Mouse (Mus musculus): ENCODE measurements around the gene Myo1d.
A peak's percentile ranks its signal among the peaks of the same experiment; 100 is the strongest.

Myo1d gene

GRCm38 (mm10) chr11:80553046-80553445 is 226.8 kb downstream of the Myo1d start:
- DNase-seq (ENCODE audit: extremely low spot score) = no peak

DNA sequence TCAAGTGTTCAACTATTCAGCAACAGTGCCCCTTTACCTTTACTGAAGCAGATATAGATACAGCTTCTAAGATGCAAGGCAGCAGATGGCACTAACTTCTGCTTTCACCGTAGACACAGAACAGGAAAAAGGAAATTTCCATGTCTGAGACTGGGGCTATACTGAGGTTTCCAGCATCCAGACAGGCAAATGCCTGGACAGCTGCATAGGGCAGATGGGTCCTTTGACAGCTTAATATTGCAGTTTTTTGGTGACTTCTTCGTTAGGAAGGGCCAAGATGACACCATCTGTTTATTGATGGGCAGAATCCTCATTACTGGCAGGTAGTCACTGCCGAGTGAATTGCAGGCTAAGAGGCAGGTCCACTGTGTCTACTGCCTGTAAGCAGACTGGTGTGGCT is 228.2 kb downstream of the Myo1d start:
- no peak for DNase-seq (ENCODE audit: extremely low spot score)

- DNase-seq (ENCODE audit: extremely low spot score) = no peak
Measured at GRCm38 (mm10) chr11:80550264-80550663, 229.6 kb downstream of the Myo1d start.

- no peak for DNase-seq (ENCODE audit: extremely low spot score)
Measured at GRCm38 (mm10) chr11:80549854-80550253, 230.0 kb downstream of the Myo1d start.

- no peak for DNase-seq (ENCODE audit: extremely low spot score)
Measured at GRCm38 (mm10) chr11:80546233-80546632, 233.6 kb downstream of the Myo1d start.

- DNase-seq (ENCODE audit: extremely low spot score) = no peak
Measured at GRCm38 (mm10) chr11:80539056-80539455, 240.8 kb downstream of the Myo1d start.

DNA sequence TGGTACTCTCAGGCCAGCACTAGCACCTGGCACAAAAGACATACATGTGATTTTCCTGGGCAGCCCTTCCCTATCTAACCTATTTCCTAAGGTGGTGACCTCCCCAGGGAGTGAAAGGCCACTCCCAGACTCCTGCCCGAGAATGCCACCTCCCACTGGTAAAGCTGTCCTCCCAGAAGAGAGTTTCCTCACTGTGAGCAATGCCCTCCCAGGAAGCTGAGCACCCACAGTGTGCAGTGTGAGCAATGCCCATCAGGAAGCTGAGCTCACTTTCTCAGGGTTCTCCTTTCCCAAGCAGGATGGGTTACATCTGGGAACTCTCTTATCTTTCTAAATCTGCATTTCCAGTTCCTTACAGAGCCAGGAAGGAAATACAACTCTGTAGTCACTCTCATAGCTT is 246.9 kb downstream of the Myo1d start:
- DNase-seq (ENCODE audit: extremely low spot score) = no peak

GRCm38 (mm10) chr11:80529149-80529548 is 250.7 kb downstream of the Myo1d start:
- DNase-seq (ENCODE audit: extremely low spot score) = no peak

DNA sequence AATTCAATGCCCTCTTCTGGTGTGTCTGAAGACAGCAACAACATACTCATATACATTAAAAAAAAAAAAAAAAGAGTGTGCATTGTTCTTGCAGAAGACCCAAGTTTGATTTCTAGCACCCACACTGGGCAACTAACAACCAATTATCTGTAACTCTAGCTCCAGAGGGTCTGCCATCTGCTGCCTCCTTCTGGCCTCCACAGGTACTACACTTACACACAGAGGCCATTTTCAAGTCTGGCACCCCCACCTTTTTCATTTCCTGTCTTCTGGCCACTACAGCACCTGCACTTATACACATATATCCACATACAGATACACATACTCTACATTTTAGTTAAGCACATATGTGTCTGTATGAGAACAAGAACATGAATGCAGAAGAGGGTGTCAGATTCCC is 252.1 kb downstream of the Myo1d start:
- no peak for DNase-seq (ENCODE audit: extremely low spot score)

GRCm38 (mm10) chr11:80524213-80524612 is 255.6 kb downstream of the Myo1d start:
- DNase-seq (ENCODE audit: extremely low spot score) = no peak

DNA sequence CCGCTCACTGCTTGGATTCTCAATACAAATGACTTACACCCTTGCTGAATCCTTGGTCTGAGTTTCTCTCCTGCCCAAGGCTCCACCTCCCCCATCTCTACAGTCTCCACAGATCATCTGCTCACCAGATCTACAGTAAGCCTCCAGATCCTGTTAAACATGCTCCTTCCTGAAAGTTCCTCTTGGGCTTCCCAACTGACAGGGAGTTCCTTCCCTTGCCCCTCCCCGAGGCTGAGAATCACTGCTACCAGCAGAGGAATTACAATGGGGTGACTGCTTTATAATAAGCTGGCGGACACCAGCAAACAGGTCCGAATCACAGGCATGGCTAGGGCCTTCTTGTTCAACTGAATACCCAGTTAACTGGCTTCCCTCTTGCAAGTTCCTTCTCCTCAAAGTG is 256.4 kb downstream of the Myo1d start:
- no peak for DNase-seq (ENCODE audit: extremely low spot score)

DNA sequence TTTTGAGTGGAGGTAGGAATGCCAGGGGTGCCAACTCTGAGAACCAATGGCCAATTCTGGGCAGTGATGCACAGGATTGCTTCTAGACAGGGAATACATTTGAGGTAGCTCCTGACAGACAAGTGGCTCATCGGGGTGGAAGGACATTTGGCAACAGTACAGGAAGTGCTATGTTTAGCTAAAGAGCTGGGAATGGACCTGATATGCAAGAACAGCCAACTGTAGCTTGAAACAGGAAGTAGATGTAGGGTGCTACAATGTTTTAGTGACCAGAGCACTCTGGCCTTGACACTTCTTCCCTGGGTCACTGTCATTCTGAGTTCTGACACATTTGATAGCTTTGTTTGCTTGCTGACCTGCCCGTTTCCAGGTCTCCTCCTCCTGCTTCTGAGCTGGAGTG is 257.0 kb downstream of the Myo1d start:
- no peak for DNase-seq (ENCODE audit: extremely low spot score)

DNA sequence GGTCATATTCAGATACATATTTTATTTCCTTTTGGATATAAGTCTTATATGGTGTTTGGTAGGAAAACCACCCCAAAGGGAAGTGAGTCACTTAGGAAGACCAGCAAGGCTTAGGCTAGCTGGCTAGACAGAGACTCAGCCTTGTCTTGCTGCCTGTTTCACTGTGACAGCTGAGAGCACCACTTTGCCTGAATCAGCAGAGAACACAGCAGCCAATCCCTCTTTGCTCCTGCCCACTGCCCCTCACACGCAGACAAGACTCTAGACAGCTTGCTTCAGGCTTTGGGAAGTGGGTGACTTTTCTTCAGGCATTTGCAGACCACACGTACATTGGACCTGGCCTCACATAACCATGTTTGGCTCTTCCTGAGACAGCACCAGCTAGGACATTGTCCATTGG is 258.7 kb downstream of the Myo1d start:
- no peak for DNase-seq (ENCODE audit: extremely low spot score)

DNA sequence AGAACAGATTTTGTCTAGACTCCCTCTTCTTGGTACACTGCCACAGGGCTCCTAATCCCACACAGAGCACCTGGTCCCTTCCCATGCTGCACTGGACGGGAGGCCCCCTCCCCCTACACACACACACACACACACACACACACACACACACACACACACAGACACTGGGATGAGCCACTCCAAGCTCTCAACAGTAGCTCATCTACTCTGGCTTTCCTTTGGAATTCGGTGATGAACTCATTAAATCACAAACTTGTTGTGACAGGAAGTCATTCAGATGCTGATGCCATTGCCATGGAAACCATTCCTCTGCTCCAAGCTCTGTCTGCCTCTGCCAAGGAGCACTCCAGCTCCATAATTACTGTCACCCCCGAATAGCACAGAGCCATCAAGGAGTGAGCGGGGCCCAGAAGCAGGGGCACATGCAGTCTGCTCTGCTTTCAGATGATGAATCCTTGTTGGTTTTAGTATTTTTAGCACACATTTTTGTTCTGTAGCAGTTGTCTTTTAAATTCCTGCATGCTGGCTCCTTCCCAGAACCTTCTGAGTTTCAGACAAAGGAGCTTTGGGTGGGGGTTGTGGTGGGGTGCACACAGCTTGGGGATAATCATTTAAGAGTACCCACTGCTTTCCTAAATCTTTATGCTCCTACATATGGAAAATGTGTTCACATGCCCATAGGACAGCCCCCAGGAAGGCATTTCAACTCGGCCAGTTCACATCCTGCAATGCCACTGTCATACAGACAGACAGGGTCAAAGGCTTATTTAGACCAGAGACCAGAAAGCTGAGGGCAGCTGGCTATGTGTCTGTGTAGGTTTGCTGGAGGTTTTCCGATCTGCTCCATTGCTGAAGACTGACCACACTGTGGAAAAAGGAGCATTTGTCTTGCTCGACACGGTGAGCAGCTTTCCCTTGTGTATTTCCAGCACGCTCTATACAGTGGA is 261.1 kb downstream of the Myo1d start:
- peak; percentile 47 for DNase-seq (ENCODE audit: extremely low spot score)

DNA sequence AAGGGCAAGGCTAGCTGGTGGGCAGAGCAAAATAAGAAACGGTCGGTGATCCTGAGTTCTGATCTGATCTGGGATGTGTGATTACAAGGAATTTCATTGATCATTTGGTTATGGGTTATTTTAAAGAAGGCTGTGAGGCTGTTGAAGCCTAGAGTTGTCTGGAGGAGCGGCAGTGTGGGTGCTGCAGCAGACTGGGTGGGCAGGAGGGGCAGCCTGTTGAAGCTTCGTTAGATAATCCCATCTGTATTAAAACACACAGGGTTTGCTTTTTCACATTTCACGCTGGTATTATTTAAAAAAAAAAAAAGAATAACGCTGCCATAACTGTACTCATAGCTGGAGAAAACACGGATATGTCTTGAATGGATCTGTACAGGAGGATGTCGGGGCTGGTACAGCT is 263.9 kb downstream of the Myo1d start:
- DNase-seq (ENCODE audit: extremely low spot score) = no peak

- DNase-seq (ENCODE audit: extremely low spot score) = no peak
Measured at GRCm38 (mm10) chr11:80515346-80515745, 264.5 kb downstream of the Myo1d start.

- DNase-seq (ENCODE audit: extremely low spot score) = no peak
Measured at GRCm38 (mm10) chr11:80513796-80514195, 266.0 kb downstream of the Myo1d start.

GRCm38 (mm10) chr11:80512313-80513056 is 267.3 kb downstream of the Myo1d start:
- no peak for DNase-seq (ENCODE audit: extremely low spot score)

- DNase-seq (ENCODE audit: extremely low spot score) = no peak
Measured at GRCm38 (mm10) chr11:80510124-80510523, 269.7 kb downstream of the Myo1d start.

DNA sequence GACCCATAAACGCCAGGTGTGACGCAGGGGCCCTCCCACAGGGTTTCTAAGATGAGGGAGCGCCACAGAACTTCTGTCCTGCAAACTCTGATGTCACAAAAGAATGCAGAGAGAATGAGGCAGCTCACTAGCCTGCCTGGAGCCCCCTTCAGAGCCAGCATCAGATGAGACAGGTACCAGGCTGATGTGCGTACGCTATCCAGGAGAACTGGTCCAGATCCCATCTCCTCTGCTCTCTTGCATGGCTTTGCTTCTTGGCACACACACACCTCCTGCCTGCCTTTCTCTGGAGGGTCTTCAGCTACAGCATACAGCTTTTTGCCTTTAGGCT is 270.7 kb downstream of the Myo1d start:
- no peak for DNase-seq (ENCODE audit: extremely low spot score)

GRCm38 (mm10) chr11:80508361-80509175 is 271.3 kb downstream of the Myo1d start:
- no peak for DNase-seq (ENCODE audit: extremely low spot score)

GRCm38 (mm10) chr11:80507791-80508190 is 272.0 kb downstream of the Myo1d start:
- DNase-seq (ENCODE audit: extremely low spot score) = no peak

Data from embryo, embryonic 9.5 days (tissue).